In genomic region chr1:151517571-151518250, GRCm38 (mm10) we compare ENCODE assay signal across 26 mouse cellular contexts.
"Had no signal": no experiment of that assay in that cellular context is flagged by ENCODE, and none has a peak within 500 bp of the region (broad histone marks: within the 10 kb centered on the region; RNA-seq: fewer than 3 reads in every experiment).

No protein-coding gene starts in this region.

- H3K4me2 ChIP-seq: heart, embryonic 11.5 days; heart, embryonic 13.5 days; heart, embryonic 15.5 days; hindbrain, embryonic 12.5 days; hindbrain, embryonic 14.5 days; intestine, embryonic 15.5 days; limb, embryonic 13.5 days; limb, embryonic 15.5 days; liver, embryonic 11.5 days had no signal

- DNase-seq: gastrocnemius, adult 2 months; gastrocnemius, postnatal 10 days; gastrocnemius, postnatal 25 days; heart, adult 2 months; heart, postnatal 4 days; kidney, adult 18-20 months; kidney, adult 8-10 months; kidney, postnatal 10 days; kidney, postnatal 25 days; kidney, postnatal 4 days; layer of hippocampus, adult 9-11 months; layer of hippocampus, postnatal 36 days; left cerebral cortex, postnatal 4 days had no signal

- H3K36me3 ChIP-seq: heart, embryonic 13.5 days; heart, embryonic 15.5 days; hindbrain, embryonic 10.5 days; hindbrain, embryonic 12.5 days; intestine, embryonic 15.5 days; limb, embryonic 13.5 days; limb, embryonic 15.5 days had no signal

- H3K4me3 ChIP-seq: gastrocnemius, adult 2 months; heart, adult 2 months; heart, embryonic 13.5 days; heart, embryonic 15.5 days; hindbrain, embryonic 10.5 days; hindbrain, embryonic 12.5 days; intestine, embryonic 15.5 days; limb, embryonic 13.5 days; limb, embryonic 15.5 days had no signal

- ATAC-seq: hindbrain, embryonic 16.5 days; inflammation-experienced regulatory T-cells, adult 6 months; intestine, embryonic 15.5 days; intestine, postnatal 0 days had no signal

- H3K9ac ChIP-seq: heart, embryonic 13.5 days; heart, embryonic 15.5 days; hindbrain, embryonic 12.5 days; hindbrain, embryonic 14.5 days; intestine, embryonic 15.5 days; limb, embryonic 13.5 days; limb, embryonic 15.5 days had no signal

- H3K27me3 ChIP-seq: heart, embryonic 13.5 days; heart, embryonic 15.5 days; hindbrain, embryonic 12.5 days; intestine, embryonic 15.5 days; limb, embryonic 13.5 days; limb, embryonic 15.5 days had no signal

- H3K9me3 ChIP-seq: heart, embryonic 13.5 days; heart, embryonic 15.5 days; hindbrain, embryonic 12.5 days; intestine, embryonic 15.5 days; limb, embryonic 15.5 days had no signal

- H3K4me1 ChIP-seq: hindbrain, embryonic 10.5 days; hindbrain, embryonic 12.5 days; intestine, embryonic 15.5 days; limb, embryonic 13.5 days; limb, embryonic 15.5 days had no signal

- H3K27ac ChIP-seq: gastrocnemius, adult 2 months; heart, adult 2 months; heart, embryonic 13.5 days; heart, embryonic 15.5 days; hindbrain, embryonic 10.5 days; hindbrain, embryonic 12.5 days; hindbrain, embryonic 14.5 days; intestine, embryonic 15.5 days; limb, embryonic 13.5 days; limb, embryonic 15.5 days had no signal
